Mouse (Mus musculus): ENCODE data around the gene Ndufa9. TPM values are rescaled to one million over a fixed set of nuclear protein-coding genes. Genes with fewer than 3 reads are reported as not detected.

Ndufa9 gene
- 76.1 TPM for polyA plus RNA-seq (2014; fragmentation: Illumina TruSeq; extraction: RNeasy Lipid Tissue Mini Kit (QIAGEN cat#74804); ENCODE audit: insufficient read depth, low read depth, low replicate concordance)

DNA sequence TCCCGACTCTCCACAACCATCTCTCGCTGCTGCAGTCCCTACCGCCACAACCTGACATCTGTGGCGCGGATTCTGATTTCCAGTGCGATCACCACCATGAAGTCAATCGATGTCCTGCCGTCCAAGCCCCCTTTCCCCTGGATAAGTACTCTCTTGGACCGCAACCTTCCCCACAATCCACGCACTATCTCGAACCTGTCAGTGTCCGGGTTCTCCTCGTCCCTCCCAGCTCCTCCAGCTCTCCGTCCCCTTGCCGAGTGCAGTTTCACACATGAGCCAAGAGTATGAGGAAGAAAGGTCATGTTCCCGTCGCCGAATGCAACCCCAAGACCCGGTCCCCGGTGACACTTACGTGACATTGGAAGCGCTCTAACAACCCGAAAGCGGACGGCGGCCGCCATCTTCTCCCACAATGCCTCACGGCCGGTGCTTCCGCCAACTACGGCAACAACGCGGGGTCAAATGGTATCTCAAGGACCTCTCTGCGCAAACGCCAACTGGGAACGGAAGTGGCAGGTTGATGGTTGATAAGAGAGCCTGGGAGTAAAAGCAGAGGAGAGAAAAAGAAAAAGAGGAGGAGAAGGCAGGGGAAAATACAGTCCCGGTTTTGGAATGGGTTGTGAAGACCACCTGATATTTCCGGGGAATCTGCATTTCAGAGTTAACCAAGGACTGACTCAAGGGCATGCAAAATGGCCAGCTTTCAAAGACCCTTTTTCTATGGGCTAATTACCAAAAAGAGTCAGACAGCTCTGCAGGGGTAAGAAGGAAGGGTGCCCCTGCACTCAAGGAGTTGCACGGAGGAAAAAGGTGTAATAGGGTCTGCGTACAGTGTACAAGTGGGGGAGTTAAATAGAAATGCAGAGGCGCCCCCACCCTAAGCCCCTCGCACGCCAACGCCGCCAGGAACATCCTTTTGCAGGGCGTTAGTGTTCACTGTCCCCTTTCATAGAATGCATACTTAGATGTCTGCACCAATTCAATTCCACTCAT is at the start of gene Ndufa9:
Gene Ndufa9 (minus strand): TSS at position 425 of the 993 bp plus-strand sequence.

DNA sequence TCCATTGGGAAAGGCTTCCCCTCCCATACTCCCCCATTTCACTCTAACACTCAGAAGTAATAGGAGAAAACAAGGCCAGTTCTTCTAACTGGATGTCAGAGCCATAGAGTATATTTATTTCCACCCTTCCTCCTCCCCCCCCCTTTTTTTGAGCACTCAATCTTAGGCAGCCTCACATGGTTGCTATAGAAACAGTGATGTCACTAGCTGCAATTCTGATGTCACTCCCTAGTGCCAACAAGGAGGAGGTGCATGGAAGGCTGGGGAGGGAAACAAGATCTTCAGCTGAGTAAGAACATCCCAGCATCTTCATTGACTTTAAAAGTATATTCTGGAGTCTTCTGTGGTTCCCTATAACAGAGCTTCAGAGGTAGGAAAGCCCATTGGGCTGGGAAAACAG is 3.9 kb upstream of the Ndufa9 start, which contains the start of gene Akap3:
Gene Akap3 (plus strand): TSS at position 218 of the 400 bp plus-strand sequence.

Other genes starting within 250 kb of the Ndufa9 start
- not detected for gene Kcna1, start 202.8 kb downstream of the Ndufa9 start, polyA plus RNA-seq (2014; fragmentation: Illumina TruSeq; extraction: RNeasy Lipid Tissue Mini Kit (QIAGEN cat#74804); ENCODE audit: insufficient read depth, low read depth, low replicate concordance)
- gene Kcna6, start 108.5 kb downstream of the Ndufa9 start, polyA plus RNA-seq (2014; fragmentation: Illumina TruSeq; extraction: RNeasy Lipid Tissue Mini Kit (QIAGEN cat#74804); ENCODE audit: insufficient read depth, low read depth, low replicate concordance), result 0.37 TPM
- gene Akap3, start 4.0 kb upstream of the Ndufa9 start, polyA plus RNA-seq (2014; fragmentation: Illumina TruSeq; extraction: RNeasy Lipid Tissue Mini Kit (QIAGEN cat#74804); ENCODE audit: insufficient read depth, low read depth, low replicate concordance), result not detected
- gene Dyrk4, start 72.7 kb upstream of the Ndufa9 start, polyA plus RNA-seq (2014; fragmentation: Illumina TruSeq; extraction: RNeasy Lipid Tissue Mini Kit (QIAGEN cat#74804); ENCODE audit: insufficient read depth, low read depth, low replicate concordance), result 0.23 TPM
- gene Rad51ap1, start 90.5 kb upstream of the Ndufa9 start, polyA plus RNA-seq (2014; fragmentation: Illumina TruSeq; extraction: RNeasy Lipid Tissue Mini Kit (QIAGEN cat#74804); ENCODE audit: insufficient read depth, low read depth, low replicate concordance), result 0.44 TPM
- gene D6Wsu163e, start 90.8 kb upstream of the Ndufa9 start, polyA plus RNA-seq (2014; fragmentation: Illumina TruSeq; extraction: RNeasy Lipid Tissue Mini Kit (QIAGEN cat#74804); ENCODE audit: insufficient read depth, low read depth, low replicate concordance), result 12.3 TPM
- gene Fgf6, start 166.4 kb upstream of the Ndufa9 start, polyA plus RNA-seq (2014; fragmentation: Illumina TruSeq; extraction: RNeasy Lipid Tissue Mini Kit (QIAGEN cat#74804); ENCODE audit: insufficient read depth, low read depth, low replicate concordance), result not detected
- not detected for gene Fgf23, start 223.8 kb upstream of the Ndufa9 start, polyA plus RNA-seq (2014; fragmentation: Illumina TruSeq; extraction: RNeasy Lipid Tissue Mini Kit (QIAGEN cat#74804); ENCODE audit: insufficient read depth, low read depth, low replicate concordance)